Comparison of ENCODE assay signal across 8 mouse cellular contexts in the genomic region with DNA sequence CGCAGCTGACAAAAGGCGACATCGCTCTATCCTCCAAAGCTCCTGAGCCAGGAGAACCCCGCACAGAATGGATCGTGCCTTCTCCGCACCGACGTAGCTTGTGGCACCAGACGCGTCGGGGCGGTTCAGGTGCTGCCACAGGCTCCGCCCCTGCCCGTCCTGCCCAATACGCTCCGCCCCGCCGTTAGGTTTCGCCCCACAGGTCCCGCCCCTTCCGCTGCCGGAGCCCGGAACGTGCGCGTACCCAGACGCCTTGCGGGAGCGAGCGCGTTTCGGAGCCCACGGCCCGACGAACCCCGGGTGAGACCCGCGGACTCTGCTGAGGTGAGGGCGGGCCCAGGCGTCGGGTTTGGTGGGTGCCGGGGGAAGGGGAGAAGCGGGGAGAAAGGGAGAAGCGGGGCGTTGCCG. TPM values are rescaled to one million over a fixed set of nuclear protein-coding genes. Genes with fewer than 3 reads are reported as not detected.
DNase-seq lines count a peak whose midpoint lies in the region; ATAC-seq lines count a peak whose summit lies in the region.

A gene (plus strand): TSS at position 246 of the 408 bp plus-strand sequence.

- H3K36me3 ChIP-seq in hindbrain, embryonic 15.5 days = peaks cover 14% of the 10 kb centered on the region

- H3K9me3 ChIP-seq in hindbrain, embryonic 15.5 days = no peaks in the 10 kb centered on the region

- H3K27ac ChIP-seq in hindbrain, embryonic 15.5 days (replicated peaks) = peak within 1 kb of the TSS; percentile 73

- under 1% methylated on average over 43 of the region's 46 CpGs for WGBS in hindbrain, embryonic 15.5 days

- peak; percentile 97 for ATAC-seq in hindbrain, embryonic 15.5 days (ENCODE audit: low FRiP score, low read depth)

- H3K4me3 ChIP-seq in hindbrain, embryonic 15.5 days = peak within 1 kb of the TSS; percentile 80

- H3K4me1 ChIP-seq in hindbrain, embryonic 15.5 days (replicated peaks) = peaks cover 27% of the 10 kb centered on the region

- no peaks in the 10 kb centered on the region for H3K27me3 ChIP-seq in hindbrain, embryonic 15.5 days

- peak within 1 kb of the TSS; percentile 64 for H3K4me2 ChIP-seq in hindbrain, embryonic 15.5 days

- DNase-seq in T-cell, adult 2 months (ENCODE audit: low spot score) = peak; percentile 96
- DNase-seq in cerebellum, postnatal 36 days = peak; percentile 90 to 95
- DNase-seq in frontal cortex, postnatal 36 days (ENCODE audit: low spot score in 2 of 2) = peak; percentile 92 to 93
- DNase-seq in left cerebral cortex, adult 11 months (ENCODE audit: low spot score) = peak; percentile 85
- DNase-seq in lung, postnatal 4 days = peak; percentile 96 to 97
- DNase-seq in retina, postnatal 7 days (ENCODE audit: low read depth, low spot score) = peak; percentile 89
- peak; percentile 83 for DNase-seq in urinary bladder, adult 2 months (ENCODE audit: low spot score)

- H3K9ac ChIP-seq in hindbrain, embryonic 15.5 days = peak within 1 kb of the TSS; percentile 69

RNA-seq across cellular contexts. Expression of the gene that starts here (rescaled TPM):
- 25.4 and 29.9 TPM in 2 replicates for polyA plus RNA-seq in hindbrain, embryonic 15.5 days (2015; fragmentation: Nextera tagmentation; extraction: Ambion mirVana)
- polyA plus RNA-seq in urinary bladder, adult 2 months (2012; rRNA removed) = 17.6 and 17.8 TPM in 2 replicates

Comparison
In these comparisons a context has a peak if more than half of its experiments do, and no peak if none do; other contexts are left out.
1. Peak in every context shown above with its lines: DNase-seq, ATAC-seq, H3K4me3 ChIP-seq and H3K27ac ChIP-seq.